Mouse (Mus musculus) cerebellum, adult 9-11 months (tissue): ENCODE measurements around the gene Lmcd1.
"Not testable (repeated sequence)": the region's sequence is repeated elsewhere in the genome, so short reads cannot be mapped to it uniquely, and the experiment has no call there.

Experiments used
- DNase-seq: peaks from one replicate; pipeline ENCODE4 v3.0.0; 2022

The Lmcd1 gene

GRCm38 (mm10) chr6:112273501-112274205 is at the start of gene Lmcd1:
Gene Lmcd1 (plus strand): TSS chr6:112273758.
- peak; percentile 39 for DNase-seq

GRCm38 (mm10) chr6:112223877-112224632 is 49.5 kb upstream of the Lmcd1 start:
- DNase-seq: no peak

- no peak for DNase-seq
Observed at GRCm38 (mm10) chr6:112236775-112237174, 36.8 kb upstream of the Lmcd1 start.

GRCm38 (mm10) chr6:112242216-112242615 is 31.3 kb upstream of the Lmcd1 start:
- peak; percentile 5 for DNase-seq

- peak; percentile 19 for DNase-seq
Observed at GRCm38 (mm10) chr6:112245639-112246038, 27.9 kb upstream of the Lmcd1 start.

GRCm38 (mm10) chr6:112246636-112247035 is 26.9 kb upstream of the Lmcd1 start:
- DNase-seq: no peak

GRCm38 (mm10) chr6:112253943-112254342 is 19.6 kb upstream of the Lmcd1 start:
- not testable (repeated sequence) for DNase-seq

- no peak for DNase-seq
Observed at GRCm38 (mm10) chr6:112254967-112255366, 18.6 kb upstream of the Lmcd1 start.

- DNase-seq: no peak
Observed at GRCm38 (mm10) chr6:112255388-112256225, 18.0 kb upstream of the Lmcd1 start.

GRCm38 (mm10) chr6:112256599-112256998 is 17.0 kb upstream of the Lmcd1 start:
- DNase-seq: no peak

GRCm38 (mm10) chr6:112261089-112261488 is 12.5 kb upstream of the Lmcd1 start:
- no peak for DNase-seq

GRCm38 (mm10) chr6:112264321-112264720 is 9.2 kb upstream of the Lmcd1 start:
- DNase-seq: no peak

GRCm38 (mm10) chr6:112266631-112267030 is 6.9 kb upstream of the Lmcd1 start:
- DNase-seq: no peak

GRCm38 (mm10) chr6:112267661-112268357 is 5.7 kb upstream of the Lmcd1 start:
- DNase-seq: no peak

GRCm38 (mm10) chr6:112274261-112275055 is 900 bp downstream of the Lmcd1 start:
- DNase-seq: peak; percentile 11

GRCm38 (mm10) chr6:112275731-112276245 is 2.2 kb downstream of the Lmcd1 start:
- no peak for DNase-seq

- no peak for DNase-seq
Observed at GRCm38 (mm10) chr6:112278805-112279204, 5.2 kb downstream of the Lmcd1 start.

GRCm38 (mm10) chr6:112280161-112280560 is 6.6 kb downstream of the Lmcd1 start:
- DNase-seq: no peak

- DNase-seq: no peak
Observed at GRCm38 (mm10) chr6:112280945-112281344, 7.4 kb downstream of the Lmcd1 start.

- no peak for DNase-seq
Observed at GRCm38 (mm10) chr6:112281935-112282334, 8.4 kb downstream of the Lmcd1 start.

GRCm38 (mm10) chr6:112284087-112284486 is 10.5 kb downstream of the Lmcd1 start:
- no peak for DNase-seq

GRCm38 (mm10) chr6:112287671-112288070 is 14.1 kb downstream of the Lmcd1 start:
- DNase-seq: no peak
